Mouse (Mus musculus) frontal cortex, postnatal 36 days (tissue): ENCODE data around the gene Bhlhb9.

Source experiments
- DNase-seq, 2 experiments: peaks; one replicate each; pipeline ENCODE4 v3.0.0; 2022; ENCODE audit warnings: low spot score in 2 of 2

The Bhlhb9 gene

DNA sequence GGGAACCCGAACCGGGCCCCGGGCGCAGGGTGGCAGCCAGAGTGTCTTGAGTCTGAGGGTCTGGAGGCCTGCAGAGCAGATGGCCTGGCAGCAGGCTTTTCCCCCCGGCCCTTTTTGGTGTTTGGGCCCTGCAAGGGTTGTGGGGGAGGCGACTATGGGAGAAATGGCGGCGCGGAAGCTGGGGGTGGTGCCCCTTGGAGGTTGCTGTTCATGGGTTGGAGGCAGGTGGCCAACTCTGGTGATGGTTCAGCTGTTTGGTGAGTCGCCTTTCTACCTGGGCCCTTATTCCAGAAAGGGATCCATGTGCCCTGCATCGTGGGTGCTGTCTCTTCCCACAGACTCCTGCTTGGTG lies 88.8 kb downstream of the Bhlhb9 start:
- peak; percentile 16 to 17 for DNase-seq

DNA sequence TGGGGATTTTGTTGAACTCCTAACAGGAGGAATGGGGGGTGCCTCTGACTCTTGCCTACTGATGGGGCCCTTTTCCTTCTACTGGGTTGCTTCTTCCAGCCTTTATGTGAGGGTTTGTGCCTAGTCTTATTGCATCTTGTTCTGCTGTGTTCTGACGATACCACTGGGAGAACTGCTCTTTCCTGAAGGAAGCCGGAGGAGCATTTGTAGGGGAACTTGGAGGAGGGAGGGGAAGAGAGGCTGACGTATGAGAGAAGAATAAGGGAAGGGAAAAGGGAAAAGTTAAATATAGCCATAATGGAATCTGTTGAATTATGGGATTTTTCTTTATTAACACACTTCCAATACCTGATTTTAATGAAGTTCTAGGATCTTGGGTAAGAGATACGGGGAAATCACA lies 119.2 kb downstream of the Bhlhb9 start:
- DNase-seq: no peak

DNA sequence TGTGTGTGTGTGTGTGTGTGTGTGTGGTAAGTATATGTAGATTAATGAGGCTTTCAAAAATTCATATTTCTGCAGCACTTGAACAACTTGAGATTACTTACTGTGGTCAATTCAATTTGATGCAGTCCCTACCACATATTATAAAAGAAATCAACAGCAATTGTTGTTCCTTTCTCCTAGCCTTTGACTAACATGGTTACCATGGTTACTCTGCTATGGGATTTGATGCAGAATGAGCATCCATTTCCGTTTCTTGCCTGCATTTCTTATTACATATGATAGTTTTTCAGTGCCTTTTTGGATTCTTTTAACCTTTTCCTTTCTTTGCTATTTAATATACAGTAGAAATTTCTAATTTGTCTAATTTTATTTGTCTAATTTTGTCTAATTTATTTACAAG lies 119.7 kb downstream of the Bhlhb9 start:
- DNase-seq: no peak

- peak; percentile 17 to 28 for DNase-seq
These were observed 124.8 kb downstream of the Bhlhb9 start for GRCm38 (mm10) chrX:135922162-135922561.

DNA sequence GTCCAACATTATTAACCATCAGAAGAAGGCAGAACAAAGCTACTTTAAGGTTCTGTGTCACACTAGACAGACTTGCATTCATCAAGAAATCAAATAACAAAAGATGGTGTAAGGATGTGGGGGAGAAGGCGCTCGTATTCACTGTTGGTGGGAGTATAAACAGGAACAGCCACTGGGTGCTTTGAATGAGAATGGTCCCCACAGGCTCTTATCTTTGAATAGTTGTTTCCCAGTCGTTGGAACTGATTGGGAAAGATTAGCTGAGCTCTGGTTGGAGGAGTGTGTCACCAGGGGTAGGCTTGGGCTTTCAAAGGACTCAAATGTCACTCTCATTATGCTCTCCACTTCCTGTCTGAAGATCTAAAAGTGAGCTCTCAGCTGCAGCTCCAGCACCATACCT lies 128.5 kb downstream of the Bhlhb9 start:
- DNase-seq: no peak

GRCm38 (mm10) chrX:135928588-135928987 lies 131.2 kb downstream of the Bhlhb9 start:
- no peak for DNase-seq

GRCm38 (mm10) chrX:135936452-135936851 lies 139.1 kb downstream of the Bhlhb9 start:
- no peak for DNase-seq
